22 mouse cellular contexts compared by ENCODE assay signal in the genomic region with DNA sequence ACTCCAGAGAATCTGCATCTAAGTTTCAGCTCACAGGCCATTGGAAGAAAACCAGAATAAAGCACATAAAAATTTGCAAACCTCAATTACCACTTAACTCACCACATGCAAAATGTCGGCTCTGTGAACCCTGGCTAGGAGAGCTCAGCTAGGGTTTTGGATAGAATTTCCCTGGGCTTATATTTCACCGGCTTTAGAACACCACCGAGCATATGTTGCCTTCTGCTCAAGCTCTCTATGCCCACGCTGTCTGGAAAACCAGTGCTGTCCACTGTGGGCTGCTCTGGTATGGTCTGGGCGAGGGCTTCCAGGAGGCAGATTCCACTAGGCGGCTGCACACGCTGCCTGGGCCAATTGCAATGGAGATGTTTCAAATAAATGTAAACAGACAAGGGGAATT.
"Had no signal": no experiment of that assay in that cellular context is flagged by ENCODE, and none has a peak within 500 bp of the region (broad histone marks: within the 10 kb centered on the region; RNA-seq: fewer than 3 reads in every experiment).

No protein-coding gene starts in this region.

- H3K4me3 ChIP-seq: left cerebral cortex, adult 2 months; liver, embryonic 12.5 days; liver, embryonic 15.5 days; lung, embryonic 15.5 days; neural tube, embryonic 12.5 days; neural tube, embryonic 15.5 days; stomach, embryonic 15.5 days had no signal

- H3K4me1 ChIP-seq: liver, embryonic 15.5 days; lung, embryonic 15.5 days; neural tube, embryonic 12.5 days; stomach, embryonic 15.5 days had no signal

- H3K9ac ChIP-seq: liver, embryonic 12.5 days; liver, embryonic 15.5 days; lung, embryonic 15.5 days; neural tube, embryonic 12.5 days; neural tube, embryonic 15.5 days; stomach, embryonic 15.5 days had no signal

- DNase-seq: kidney, adult 2 months; kidney, postnatal 25 days; layer of hippocampus, postnatal 36 days; liver; lung, adult 18-20 months; lung, postnatal 10 days; lung, postnatal 36 days; midbrain, embryonic 14.5 days; right cerebral cortex, adult 18-20 months; right cerebral cortex, postnatal 25 days; spleen, adult 18-20 months; thymus, postnatal 25 days had no signal

- H3K4me2 ChIP-seq: liver, embryonic 12.5 days; liver, embryonic 15.5 days; lung, embryonic 15.5 days; midbrain, embryonic 11.5 days; neural tube, embryonic 12.5 days; neural tube, embryonic 15.5 days; stomach, embryonic 15.5 days had no signal

- H3K9me3 ChIP-seq: liver, embryonic 12.5 days; liver, embryonic 15.5 days; lung, embryonic 15.5 days; neural tube, embryonic 12.5 days; neural tube, embryonic 15.5 days; stomach, embryonic 15.5 days had no signal

- H3K27me3 ChIP-seq: liver, embryonic 12.5 days; liver, embryonic 15.5 days; lung, embryonic 15.5 days; neural tube, embryonic 12.5 days; neural tube, embryonic 15.5 days; stomach, embryonic 15.5 days had no signal

- H3K27ac ChIP-seq: kidney, postnatal 0 days; left cerebral cortex, adult 2 months; liver, embryonic 12.5 days; liver, embryonic 15.5 days; lung, embryonic 15.5 days; neural tube, embryonic 12.5 days; neural tube, embryonic 15.5 days; stomach, embryonic 15.5 days had no signal

- ATAC-seq: intestine, postnatal 0 days; liver, embryonic 12.5 days had no signal

- H3K36me3 ChIP-seq: liver, embryonic 12.5 days; liver, embryonic 15.5 days; lung, embryonic 15.5 days; neural tube, embryonic 12.5 days; neural tube, embryonic 15.5 days; stomach, embryonic 15.5 days had no signal
